7 mouse cellular contexts compared by ENCODE assay signal in genomic region chr6:88639921-88640320, GRCm38 (mm10). TPM values are rescaled to one million over a fixed set of nuclear protein-coding genes. Genes with fewer than 3 reads are reported as not detected.
DNase-seq lines count a peak whose midpoint lies in the region; ATAC-seq and TF ChIP-seq lines count a peak whose summit lies in the region.

No protein-coding gene starts in this region.

- no peaks in the 10 kb centered on the region for H3K36me3 ChIP-seq in heart, postnatal 0 days (replicated peaks; ENCODE audit: control insufficient read depth, insufficient read depth, low read length)
- no peaks in the 10 kb centered on the region for H3K36me3 ChIP-seq in midbrain, embryonic 16.5 days (ENCODE audit: control insufficient read depth, insufficient read depth, low read length)

- no peak for TF ChIP-seq EP300 in heart, postnatal 0 days (IDR thresholded peaks at IDR 0.05; ENCODE audit: low read depth)

- no peak overlapping the region for H3K4me3 ChIP-seq in heart, postnatal 0 days (ENCODE audit: low read depth, low read length)
- 0 out of 2 replicates have a peak overlapping the region, but pooled peaks have one; percentile 1 for H3K4me3 ChIP-seq in midbrain, embryonic 16.5 days (ENCODE audit: low read depth, low read length)

- H3K27me3 ChIP-seq in heart, postnatal 0 days (ENCODE audit: control insufficient read depth, insufficient read depth, low read length) = no peaks in the 10 kb centered on the region
- H3K27me3 ChIP-seq in midbrain, embryonic 16.5 days (ENCODE audit: control insufficient read depth, insufficient read depth, low read depth, low read length) = no peaks in the 10 kb centered on the region

- ATAC-seq in heart, postnatal 0 days (ENCODE audit: insufficient read depth, low read depth) = no peak
- peak; percentile 68 for ATAC-seq in midbrain, embryonic 16.5 days
- ATAC-seq in megakaryocyte progenitor cell, adult 5-6 weeks (replicated peaks; ENCODE audit: poor library complexity) = no peak

- 2% methylated on average over 9 of the region's 9 CpGs for WGBS in heart, postnatal 0 days
- WGBS in midbrain, embryonic 16.5 days = 0% methylated on average over 9 of the region's 9 CpGs

- DNase-seq in R1 (ENCODE audit: low read depth, low spot score) = peak; percentile 28
- peak; percentile 23 for DNase-seq in embryo, embryonic 10 days (ENCODE audit: low spot score)
- peak; percentile 44 for DNase-seq in heart, postnatal 0 days (ENCODE audit: low spot score)
- peak; percentile 21 to 29 for DNase-seq in layer of hippocampus, postnatal 25 days (ENCODE audit: extremely low spot score in 1 of 2, low spot score in 1 of 2)
- DNase-seq in spleen, adult 18-20 months = no peak

- peaks cover 7% of the 10 kb centered on the region for H3K9me3 ChIP-seq in heart, postnatal 0 days (replicated peaks; ENCODE audit: control insufficient read depth, low read length)
- no peaks in the 10 kb centered on the region for H3K9me3 ChIP-seq in midbrain, embryonic 16.5 days (replicated peaks; ENCODE audit: control insufficient read depth, low read length, poor library complexity, severe bottlenecking)

- H3K4me2 ChIP-seq in heart, postnatal 0 days (ENCODE audit: low read depth, low read length) = peak overlapping the region; percentile 46
- H3K4me2 ChIP-seq in midbrain, embryonic 16.5 days (ENCODE audit: low read length) = peak overlapping the region; percentile 36

- H3K4me1 ChIP-seq in heart, postnatal 0 days (ENCODE audit: control insufficient read depth, insufficient read depth) = no peaks in the 10 kb centered on the region; the same call in 1 of the 2 replicates
- peaks cover 15% of the 10 kb centered on the region for H3K4me1 ChIP-seq in midbrain, embryonic 16.5 days (ENCODE audit: control insufficient read depth, insufficient read depth, low read length)

- TF ChIP-seq CTCF in heart, postnatal 0 days (IDR thresholded peaks at IDR 0.05; ENCODE audit: low read depth) = peak; percentile 38

- H3K27ac ChIP-seq in heart, postnatal 0 days (ENCODE audit: low read depth) = peak overlapping the region; percentile 26
- peak overlapping the region; percentile 52; the same call in 1 of the 2 replicates for H3K27ac ChIP-seq in midbrain, embryonic 16.5 days (ENCODE audit: low read length)

- H3K9ac ChIP-seq in heart, postnatal 0 days (replicated peaks; ENCODE audit: low read depth, low read length) = no peak overlapping the region
- peak overlapping the region; percentile 20; the same call in 1 of the 2 replicates for H3K9ac ChIP-seq in midbrain, embryonic 16.5 days (ENCODE audit: low read depth, low read length)

RNA-seq across cellular contexts. Expression of gene Kbtbd12, which starts 2.2 kb away (rescaled TPM):
- 16.1 and 46.4 TPM in 2 replicates for total RNA-seq in heart, postnatal 0 days (2014; rRNA removed; ENCODE audit: low replicate concordance)
- 52.1 and 54.2 TPM in 2 replicates for polyA plus RNA-seq in heart, postnatal 0 days (2015; fragmentation: Nextera tagmentation; extraction: Ambion mirVana)
- under 1 TPM in 1 of 2 experiments, not detected in 1; 0.25 TPM for total RNA-seq in layer of hippocampus, postnatal 25 days (2021)
- polyA plus RNA-seq in midbrain, embryonic 16.5 days (2015; fragmentation: Nextera tagmentation; extraction: Ambion mirVana) = 0.12 and 1.1 TPM in 2 replicates
- 0.17 and 0.37 TPM in 2 replicates for total RNA-seq in megakaryocyte progenitor cell, adult 5-6 weeks (2015)
- total RNA-seq in megakaryocyte progenitor cell, adult 5-6 weeks (2017) = 0.41 and 0.67 TPM in 2 replicates

Comparison
In these comparisons a context has a peak if more than half of its experiments do, and no peak if none do; other contexts are left out.
1. DNase-seq: peak in R1 (single experiment), embryo, embryonic 10 days (single experiment), heart, postnatal 0 days (single experiment) and layer of hippocampus, postnatal 25 days (2 of 2); none in spleen, adult 18-20 months (0 of 2).
2. RNA of gene Kbtbd12, which starts 2.2 kb away (total RNA-seq): 16.1 to 46.4 TPM in heart, postnatal 0 days; 0.17 to 0.67 TPM in megakaryocyte progenitor cell, adult 5-6 weeks and 0.25 TPM in layer of hippocampus, postnatal 25 days; every median in the first group is over 10 times any median in the second.